Mouse (Mus musculus) hindbrain, embryonic 16.5 days (tissue): ENCODE measurements around the gene Pdia5. TPM values are rescaled to one million over a fixed set of nuclear protein-coding genes. Genes with fewer than 3 reads are reported as not detected.

Experiments
- ATAC-seq: fragments of 200-750 bp; cut with Nextera tagmentation; 2 replicates; pipeline ENCODE4 v1.8.0; 2017; ENCODE audit warnings: moderate TSS enrichment, moderate library complexity
- H3K27ac ChIP-seq: fragments of 300-500 bp; sonication (generic); 2 replicates; pipeline ENCODE4 v1.5.1; 2014; ENCODE audit warnings: low read depth, mild to moderate bottlenecking, control low read depth, low read length, moderate library complexity
- H3K27me3 ChIP-seq: fragments of 300-500 bp; sonication (generic); replicated peaks from 2 replicates; pipeline ENCODE4 v1.6.1; 2014; ENCODE audit warnings: low read length; ENCODE audit not compliant: control insufficient read depth, insufficient read depth
- H3K36me3 ChIP-seq: fragments of 300-500 bp; sonication (generic); 2 replicates; pipeline ENCODE4 v1.6.1; 2014; ENCODE audit warnings: mild to moderate bottlenecking, low read length, moderate library complexity, mixed read lengths; ENCODE audit not compliant: control insufficient read depth, insufficient read depth
- H3K4me1 ChIP-seq: fragments of 300-500 bp; sonication (generic); 2 replicates; pipeline ENCODE4 v1.6.1; 2014; ENCODE audit warnings: low read depth, low read length; ENCODE audit not compliant: control insufficient read depth, insufficient read depth
- H3K4me2 ChIP-seq: fragments of 300-500 bp; sonication (generic); 2 replicates; pipeline ENCODE4 v1.6.1; 2014; ENCODE audit warnings: mild to moderate bottlenecking, low read length, control low read depth, moderate library complexity
- H3K4me3 ChIP-seq: fragments of 300-500 bp; sonication (generic); 2 replicates; pipeline ENCODE4 v1.5.1; 2014; ENCODE audit warnings: mild to moderate bottlenecking, low read length, control low read depth, moderate library complexity
- H3K9ac ChIP-seq: fragments of 300-500 bp; sonication (generic); 2 replicates; pipeline ENCODE4 v1.6.1; 2014; ENCODE audit warnings: low read depth, mild to moderate bottlenecking, control low read depth, low read length, moderate library complexity
- H3K9me3 ChIP-seq: fragments of 300-500 bp; sonication (generic); 2 replicates; pipeline ENCODE4 v1.6.1; 2014; ENCODE audit warnings: mild to moderate bottlenecking, low read length, moderate library complexity; ENCODE audit not compliant: control insufficient read depth
- WGBS: fragments of 180-500 bp; shearing (Covaris S2); extraction: QIAGEN DNeasy Blood & Tissue Kit; methylation state at CpG from one replicate; pipeline ENCODE4 v1.1.7; 2014; 5-methylcytosine and 5-hydroxymethylcytosine counted together
- polyA plus RNA-seq: library from polyadenylated mRNA; unstranded; fragments of >200 nt; fragmentation: Nextera tagmentation; extraction: Ambion mirVana; gene quantifications from 2 replicates; pipeline ENCODE4 v1.2.1, GENCODE M21; 2015

Gene Pdia5
- polyA plus RNA-seq, 1 experiment from 2014 or later = 12.8 TPM

DNA sequence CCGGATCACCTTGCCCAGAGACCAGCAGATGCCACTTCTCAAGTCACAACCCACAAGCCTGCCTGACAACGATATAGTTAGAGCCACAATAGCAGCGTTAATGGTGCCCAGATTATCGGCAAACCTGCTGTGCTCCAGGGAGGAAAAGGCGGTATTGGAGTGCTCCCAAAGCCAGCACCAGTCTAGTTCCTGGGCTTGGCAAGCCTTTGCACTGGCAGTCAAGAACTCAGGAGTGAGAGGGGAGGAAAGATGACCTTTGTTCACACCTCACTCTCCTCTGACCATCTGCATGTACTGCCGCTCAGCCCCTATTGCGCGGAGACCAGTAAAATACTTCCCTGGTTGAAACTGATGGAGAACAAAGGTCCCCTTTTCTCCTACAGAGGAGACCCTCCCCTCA, 19.7 kb downstream of the Pdia5 start:
- no peak overlapping the region for H3K27ac ChIP-seq
- peaks cover 2% of the 10 kb centered on the region; the same call in 1 of the 2 replicates for H3K4me1 ChIP-seq
- H3K9me3 ChIP-seq = no peaks in the 10 kb centered on the region
- H3K4me3 ChIP-seq = no peak overlapping the region
- H3K27me3 ChIP-seq = no peaks in the 10 kb centered on the region
- ATAC-seq = no peak
- H3K36me3 ChIP-seq = no peaks in the 10 kb centered on the region
- H3K9ac ChIP-seq = no peak overlapping the region
- WGBS = 82% methylated on average over 8 of the region's 8 CpGs
- H3K4me2 ChIP-seq = no peak overlapping the region

DNA sequence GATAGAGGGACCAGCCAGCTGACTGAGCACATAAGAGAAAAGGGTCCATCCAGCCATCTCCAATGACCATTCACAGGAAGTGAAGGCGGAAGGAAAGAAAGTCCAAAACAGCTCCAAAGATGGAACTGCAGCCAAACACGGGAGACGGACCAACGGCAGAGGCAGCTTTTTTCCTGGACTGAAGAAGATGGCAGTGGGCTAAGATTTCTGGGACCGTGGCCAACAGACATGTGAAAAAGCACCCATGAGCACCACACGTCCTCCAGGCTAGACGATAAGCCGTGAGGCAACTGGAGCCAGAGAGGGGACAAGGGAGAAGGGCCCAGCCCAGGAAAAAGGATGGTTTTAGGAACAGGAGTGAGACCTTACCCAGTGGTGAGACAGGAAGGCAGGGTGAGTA, 20.6 kb downstream of the Pdia5 start:
- no peak for ATAC-seq
- no peaks in the 10 kb centered on the region for H3K36me3 ChIP-seq

GRCm38 (mm10) chr16:35469016-35469415, 21.7 kb downstream of the Pdia5 start:
- no peaks in the 10 kb centered on the region for H3K36me3 ChIP-seq
- H3K9ac ChIP-seq = no peak overlapping the region
- no peaks in the 10 kb centered on the region for H3K27me3 ChIP-seq
- no peak overlapping the region for H3K27ac ChIP-seq
- no peaks in the 10 kb centered on the region for H3K9me3 ChIP-seq
- H3K4me3 ChIP-seq = no peak overlapping the region
- WGBS = 65% methylated on average over 6 of the region's 6 CpGs
- peaks cover 10% of the 10 kb centered on the region for H3K4me1 ChIP-seq
- ATAC-seq = no peak
- H3K4me2 ChIP-seq = no peak overlapping the region

More for the DNA sequence above, 20.6 kb downstream of the Pdia5 start:
- no peak overlapping the region for H3K9ac ChIP-seq
- H3K27me3 ChIP-seq = no peaks in the 10 kb centered on the region
- H3K9me3 ChIP-seq = no peaks in the 10 kb centered on the region
- H3K4me2 ChIP-seq = no peak overlapping the region
- H3K27ac ChIP-seq = no peak overlapping the region
- H3K4me1 ChIP-seq = peaks cover 4% of the 10 kb centered on the region
- no peak overlapping the region for H3K4me3 ChIP-seq
- 52% methylated on average over 8 of the region's 8 CpGs for WGBS

DNA sequence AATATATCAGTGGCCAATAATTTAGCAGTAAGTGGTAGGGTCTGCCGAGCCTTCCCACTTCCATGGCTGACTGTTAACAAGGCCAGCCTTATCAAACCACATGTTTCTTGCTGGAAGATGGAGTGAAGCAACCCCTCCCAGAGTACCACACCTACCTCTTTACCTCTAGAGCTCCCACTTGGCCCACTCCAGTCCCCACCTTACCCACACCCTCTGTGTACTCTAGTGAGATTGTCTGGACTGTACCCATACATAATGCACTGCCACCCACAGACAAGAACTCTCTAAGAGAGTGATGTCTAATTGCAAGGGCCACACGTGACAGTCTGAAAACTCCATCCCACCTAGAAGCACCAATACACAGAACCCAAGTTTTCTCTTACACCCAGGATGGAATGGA, 23.6 kb downstream of the Pdia5 start:
- no peaks in the 10 kb centered on the region for H3K9me3 ChIP-seq
- H3K4me2 ChIP-seq = no peak overlapping the region
- no peaks in the 10 kb centered on the region for H3K36me3 ChIP-seq
- H3K4me1 ChIP-seq = peaks cover 10% of the 10 kb centered on the region
- H3K9ac ChIP-seq = no peak overlapping the region
- H3K27ac ChIP-seq = no peak overlapping the region
- ATAC-seq = no peak
- H3K4me3 ChIP-seq = no peak overlapping the region
- WGBS = 98% methylated on average over 2 of the region's 2 CpGs
- no peaks in the 10 kb centered on the region for H3K27me3 ChIP-seq

- Histone ChIP-seq H3K27me3 (no peaks in the 10 kb centered on the region), H3K4me3 (no peak overlapping the region), H3K4me2 (no peak overlapping the region), H3K27ac (no peak overlapping the region), H3K4me1 (peaks cover 10% of the 10 kb centered on the region), H3K9me3 (no peaks in the 10 kb centered on the region), H3K36me3 (no peaks in the 10 kb centered on the region), H3K9ac (no peak overlapping the region)
- peak; percentile 74 for ATAC-seq
- 58% methylated on average over 4 of the region's 4 CpGs for WGBS
These were observed 24.8 kb downstream of the Pdia5 start for GRCm38 (mm10) chr16:35465808-35466351.

DNA sequence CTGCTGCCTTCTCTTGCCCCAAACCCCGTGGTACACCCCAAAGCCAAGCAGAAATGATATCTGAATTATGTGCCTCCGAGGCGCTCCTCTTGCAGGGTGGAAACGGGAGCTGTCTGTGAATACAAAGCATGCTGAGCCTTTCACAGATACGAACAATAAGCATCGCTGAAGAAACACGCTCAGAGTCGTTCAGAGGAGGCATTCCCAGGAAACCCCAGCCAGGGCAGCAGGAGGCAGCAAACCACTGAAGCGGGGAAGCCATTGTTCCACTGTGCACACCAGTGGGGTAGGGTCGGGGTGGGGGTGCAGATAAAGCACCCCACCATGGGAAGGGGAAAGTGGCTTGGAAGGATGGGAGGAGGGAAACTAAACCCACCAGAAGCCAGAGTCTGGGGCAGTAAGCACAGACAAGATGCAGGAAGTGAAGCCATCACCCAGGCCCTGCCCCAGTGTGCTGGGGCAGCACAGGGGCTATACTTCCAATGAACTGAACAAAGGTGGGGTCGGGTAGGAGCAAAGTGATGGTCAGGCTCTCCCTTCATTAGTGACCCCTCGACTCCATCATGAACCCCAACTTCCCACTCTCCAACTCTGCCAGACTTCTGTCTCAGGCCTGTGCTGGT, 25.9 kb downstream of the Pdia5 start:
- no peak overlapping the region for H3K4me3 ChIP-seq
- H3K9ac ChIP-seq = no peak overlapping the region; the same call in 1 of the 2 replicates
- peak overlapping the region; percentile 20; the same call in 1 of the 2 replicates for H3K27ac ChIP-seq
- H3K36me3 ChIP-seq = no peaks in the 10 kb centered on the region
- no peak overlapping the region for H3K4me2 ChIP-seq
- no peak for ATAC-seq
- no peaks in the 10 kb centered on the region for H3K27me3 ChIP-seq
- 24% methylated on average over 12 of the region's 12 CpGs for WGBS
- H3K4me1 ChIP-seq = peaks cover 10% of the 10 kb centered on the region
- H3K9me3 ChIP-seq = no peaks in the 10 kb centered on the region

- Histone ChIP-seq H3K4me3 (no peak overlapping the region), H3K4me1 (peaks cover 10% of the 10 kb centered on the region), H3K9me3 (no peaks in the 10 kb centered on the region), H3K36me3 (no peaks in the 10 kb centered on the region), H3K4me2 (no peak overlapping the region), H3K9ac (no peak overlapping the region), H3K27ac (no peak overlapping the region), H3K27me3 (no peaks in the 10 kb centered on the region)
- 80% methylated on average over 10 of the region's 10 CpGs for WGBS
- no peak for ATAC-seq
These were observed 27.0 kb downstream of the Pdia5 start for GRCm38 (mm10) chr16:35463708-35464107.

- Histone ChIP-seq H3K27me3 (no peaks in the 10 kb centered on the region), H3K9ac (no peak overlapping the region), H3K36me3 (no peaks in the 10 kb centered on the region), H3K4me2 (no peak overlapping the region), H3K27ac (no peak overlapping the region), H3K4me1 (peaks cover 10% of the 10 kb centered on the region), H3K4me3 (no peak overlapping the region), H3K9me3 (no peaks in the 10 kb centered on the region)
- ATAC-seq = no peak
- 70% methylated on average over 7 of the region's 7 CpGs for WGBS
These were observed 27.7 kb downstream of the Pdia5 start for GRCm38 (mm10) chr16:35462955-35463354.

- H3K4me2 ChIP-seq = no peak overlapping the region
- H3K9me3 ChIP-seq = no peaks in the 10 kb centered on the region
- WGBS = 47% methylated on average over 7 of the region's 7 CpGs
- H3K9ac ChIP-seq = no peak overlapping the region
- no peak overlapping the region for H3K27ac ChIP-seq
- H3K36me3 ChIP-seq = peaks cover 5% of the 10 kb centered on the region; the same call in 1 of the 2 replicates
- no peaks in the 10 kb centered on the region for H3K27me3 ChIP-seq
- peaks cover 6% of the 10 kb centered on the region for H3K4me1 ChIP-seq
- no peak for ATAC-seq
- no peak overlapping the region for H3K4me3 ChIP-seq
These were observed 31.1 kb downstream of the Pdia5 start for GRCm38 (mm10) chr16:35459584-35459983.
